Mouse (Mus musculus) liver (tissue): ENCODE measurements around the gene Trim71.
A peak's percentile ranks its signal among the peaks of the same experiment; 100 is the strongest.

ENCODE experiments used
- DNase-seq: peaks from one replicate; pipeline ENCODE4 v3.0.0-alpha.2; 2020; ENCODE audit warnings: mixed read lengths

The Trim71 gene

DNA sequence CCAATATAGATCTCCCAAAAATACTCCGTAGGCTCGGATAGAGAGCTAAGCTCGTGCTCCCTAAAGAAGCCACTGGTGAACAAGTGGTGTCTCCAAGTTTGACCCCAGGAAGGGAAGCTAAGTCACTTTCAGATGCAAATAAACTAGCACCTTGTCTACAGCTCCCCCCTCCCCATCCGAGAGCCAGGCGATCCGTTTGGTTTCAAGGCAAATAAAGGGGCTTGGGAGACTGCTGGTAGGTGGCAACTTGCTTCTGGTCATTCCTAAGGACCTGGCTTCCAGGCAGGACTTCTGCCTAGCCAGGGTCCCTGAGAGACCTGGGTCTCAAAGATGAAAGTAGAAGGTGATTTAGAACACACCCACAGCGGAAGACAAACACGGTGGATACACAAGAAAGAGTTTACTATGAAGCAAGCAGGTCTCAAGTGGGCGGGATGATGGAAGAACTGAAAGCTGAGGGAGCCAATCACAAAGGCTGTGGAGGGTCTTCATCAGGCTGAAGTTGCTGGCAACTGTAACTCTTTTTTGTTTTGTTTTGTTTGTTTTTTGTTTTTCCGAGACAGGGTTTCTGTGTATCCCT lies 7.8 kb downstream of the Trim71 start:
- no peak for DNase-seq

DNA sequence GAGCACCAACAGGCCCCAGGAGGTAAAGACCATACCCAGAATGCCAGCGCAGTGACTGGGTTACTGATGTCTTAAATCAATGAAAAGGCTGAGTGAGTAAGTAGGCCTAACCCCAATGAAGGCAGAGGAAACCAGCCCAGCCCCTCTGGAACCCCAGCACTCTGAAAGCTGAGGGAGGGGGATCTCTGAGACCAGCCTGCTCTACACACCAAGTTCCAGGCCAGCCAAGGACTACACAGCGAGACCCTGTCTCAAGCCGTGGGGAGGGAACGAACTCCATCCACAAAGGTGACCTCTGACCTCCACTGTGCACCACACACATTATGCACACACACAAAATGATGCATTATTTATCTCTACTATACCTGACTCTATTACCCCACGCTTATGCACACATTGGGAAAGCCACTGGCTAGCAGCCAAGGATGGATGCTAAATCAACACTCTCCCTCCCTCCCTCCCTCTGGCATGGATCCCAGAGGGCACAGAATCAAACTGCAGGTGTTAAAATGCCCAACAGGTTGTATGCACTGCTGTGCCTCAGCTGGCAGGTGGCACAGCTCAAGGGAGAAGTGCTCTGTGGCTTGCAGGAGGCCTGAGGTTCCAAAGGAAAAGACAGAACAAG lies 9.7 kb downstream of the Trim71 start:
- peak; percentile 64 for DNase-seq

DNA sequence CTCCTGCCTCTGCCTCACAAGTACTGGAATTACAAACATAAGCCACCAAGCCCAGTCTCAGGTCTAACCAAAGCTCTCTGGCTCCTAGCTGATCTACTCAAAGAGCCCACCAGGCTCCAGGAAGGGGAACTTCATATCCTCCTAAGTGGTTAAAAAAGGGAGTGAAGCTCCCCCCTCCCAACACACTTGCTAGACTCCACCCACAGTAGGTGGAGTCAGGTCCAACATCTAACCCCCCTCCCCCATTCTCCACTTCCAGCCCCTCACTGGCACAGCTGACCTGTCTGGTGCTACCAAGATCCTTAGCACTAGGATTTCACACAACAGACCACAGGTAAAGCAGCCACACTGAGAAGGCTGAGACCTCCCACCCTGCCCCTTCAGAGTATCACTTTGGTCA lies 10.3 kb downstream of the Trim71 start:
- DNase-seq, result no peak

- no peak for DNase-seq
Measured at GRCm38 (mm10) chr9:114550033-114550432, 14.1 kb downstream of the Trim71 start.

GRCm38 (mm10) chr9:114549117-114549516 lies 15.1 kb downstream of the Trim71 start:
- DNase-seq, result no peak

- DNase-seq, result no peak
Measured at GRCm38 (mm10) chr9:114548496-114548895, 15.7 kb downstream of the Trim71 start.

GRCm38 (mm10) chr9:114547643-114548077 lies 16.5 kb downstream of the Trim71 start:
- DNase-seq, result peak; percentile 34

DNA sequence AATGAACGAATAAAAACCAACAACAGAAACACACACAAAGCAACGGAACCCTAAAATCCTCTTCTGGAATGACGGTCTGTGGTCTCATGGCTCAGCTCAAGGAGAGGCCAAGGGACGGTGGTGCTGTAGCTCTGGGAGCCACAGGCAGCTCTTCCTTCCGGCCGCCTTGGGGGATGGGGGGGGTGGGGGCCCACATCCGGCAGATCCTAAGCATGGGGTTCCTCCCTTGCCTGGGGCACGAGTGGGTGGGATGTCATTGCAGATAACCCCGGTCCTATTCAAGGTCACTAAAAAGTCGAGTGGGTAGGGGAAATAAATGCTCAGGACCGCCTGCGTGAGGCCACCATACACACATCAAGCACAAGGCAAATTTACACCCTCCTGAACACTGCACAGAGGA lies 17.4 kb downstream of the Trim71 start:
- no peak for DNase-seq

DNA sequence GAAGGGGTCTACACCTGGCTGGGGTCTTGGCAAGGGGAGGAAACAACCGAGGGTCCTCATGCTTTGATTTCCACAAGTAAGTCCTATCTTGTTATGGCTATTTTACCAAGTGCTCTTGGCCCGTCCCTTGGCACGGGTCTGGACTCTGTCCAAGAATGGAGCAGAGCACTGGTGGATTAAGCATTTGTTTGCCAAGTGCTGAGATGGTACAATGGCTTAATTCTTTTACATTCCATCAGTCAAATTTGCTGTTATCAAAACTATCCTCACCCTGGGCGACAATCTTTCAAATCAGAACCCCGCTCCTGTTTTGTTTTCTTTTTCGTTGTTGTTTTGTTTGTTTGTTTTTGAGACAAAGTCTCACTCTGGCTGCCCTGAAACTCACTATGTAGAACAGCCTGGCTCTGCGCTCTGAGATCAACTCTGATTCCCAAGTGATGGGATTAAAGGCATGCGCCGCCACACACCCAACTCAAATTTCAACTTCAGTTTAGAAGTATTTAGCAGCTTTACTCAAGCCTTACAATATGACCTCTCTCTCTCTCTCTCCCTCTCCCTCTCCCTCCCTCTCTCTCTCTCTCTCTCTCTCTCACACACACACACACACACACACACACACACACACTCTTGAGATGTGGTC lies 19.3 kb downstream of the Trim71 start:
- DNase-seq, result no peak

DNA sequence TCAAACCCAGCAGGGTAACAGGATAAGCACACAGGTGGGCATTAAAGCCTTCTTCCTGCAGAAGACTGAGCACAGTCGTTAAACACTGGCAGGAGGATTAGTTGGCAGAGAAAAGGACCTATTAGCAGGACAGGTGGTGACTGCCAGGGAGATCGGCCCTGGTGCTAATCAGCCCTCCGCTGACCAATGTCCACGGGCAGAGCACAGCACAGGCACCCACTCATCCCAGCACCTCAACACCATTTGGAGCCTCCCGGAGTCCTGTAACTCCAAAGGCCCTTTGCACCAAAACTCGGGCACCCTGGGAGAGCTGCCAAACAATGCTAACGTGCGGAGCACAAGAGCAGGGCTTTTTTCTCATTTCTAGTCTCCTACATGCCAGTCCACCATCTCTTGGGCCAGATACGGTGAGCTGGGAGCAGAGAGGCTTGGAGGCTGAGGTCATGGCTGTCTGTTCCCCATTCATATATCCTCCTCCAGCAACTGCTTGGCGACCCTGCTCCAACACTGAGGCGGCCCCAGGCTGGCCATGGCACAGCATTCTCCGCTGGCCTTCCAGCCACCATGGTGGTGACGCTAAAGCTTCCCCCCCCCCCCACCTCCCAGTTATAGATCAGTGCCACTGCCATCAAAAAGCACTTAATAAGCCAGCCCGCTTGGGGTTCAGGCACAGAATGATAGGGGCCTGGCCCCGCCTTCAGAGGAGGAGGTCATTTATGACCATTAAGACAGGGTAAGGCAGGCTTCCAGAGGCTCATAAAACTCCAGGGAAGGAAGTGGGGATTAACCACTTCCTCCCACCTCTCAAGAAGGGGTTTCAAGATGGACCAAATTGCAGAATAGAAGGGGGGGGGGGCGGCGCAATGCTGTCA lies 20.1 kb downstream of the Trim71 start:
- no peak for DNase-seq

DNA sequence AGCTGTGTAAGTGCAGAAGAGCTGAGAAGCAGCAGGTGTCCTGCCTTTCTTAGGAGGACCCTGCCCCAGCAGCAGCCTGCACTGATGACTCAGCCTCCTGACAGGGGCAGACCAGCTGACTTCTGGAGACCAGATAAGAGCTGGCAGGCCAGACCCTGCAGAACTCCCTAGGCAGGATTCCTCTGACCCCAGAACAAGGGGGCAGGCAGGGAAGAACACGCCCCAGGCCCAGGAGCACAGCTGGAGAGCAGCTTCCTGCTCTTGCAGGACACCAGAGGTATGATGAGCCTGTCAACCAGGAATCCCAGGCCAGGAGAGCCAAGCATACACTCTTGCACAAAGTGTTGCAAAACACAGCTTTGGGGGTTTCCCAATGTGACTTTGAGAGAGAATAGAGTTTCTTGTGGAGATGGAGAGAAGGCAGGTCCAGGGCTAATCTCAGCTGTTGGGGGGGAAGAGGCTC lies 22.9 kb downstream of the Trim71 start:
- peak; percentile 26 for DNase-seq

- DNase-seq, result no peak
Measured at GRCm38 (mm10) chr9:114538996-114539563, 25.1 kb downstream of the Trim71 start.

- DNase-seq, result peak; percentile 26
Measured at GRCm38 (mm10) chr9:114536628-114537027, 27.5 kb downstream of the Trim71 start.

- DNase-seq, result no peak
Measured at GRCm38 (mm10) chr9:114534747-114535517, 29.2 kb downstream of the Trim71 start.

DNA sequence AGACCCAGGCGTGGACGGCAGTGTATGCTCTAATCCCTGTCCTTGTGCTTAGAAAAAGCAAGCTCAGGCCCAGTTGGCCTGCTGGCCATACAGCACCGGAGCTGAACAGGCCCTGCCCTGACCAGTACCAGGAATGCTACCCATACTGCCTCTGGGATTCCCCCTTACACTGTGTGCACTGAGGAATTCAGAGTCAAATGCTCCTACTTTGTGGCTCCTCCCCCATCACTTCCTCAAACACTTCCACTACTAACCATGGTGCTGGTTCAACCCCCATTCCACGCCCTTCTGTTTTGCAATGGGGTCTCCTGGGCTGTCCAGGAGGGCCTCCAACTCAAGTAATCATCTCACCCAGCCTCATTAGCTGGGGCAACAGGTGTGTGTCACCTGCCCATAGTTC lies 30.3 kb downstream of the Trim71 start:
- no peak for DNase-seq

DNA sequence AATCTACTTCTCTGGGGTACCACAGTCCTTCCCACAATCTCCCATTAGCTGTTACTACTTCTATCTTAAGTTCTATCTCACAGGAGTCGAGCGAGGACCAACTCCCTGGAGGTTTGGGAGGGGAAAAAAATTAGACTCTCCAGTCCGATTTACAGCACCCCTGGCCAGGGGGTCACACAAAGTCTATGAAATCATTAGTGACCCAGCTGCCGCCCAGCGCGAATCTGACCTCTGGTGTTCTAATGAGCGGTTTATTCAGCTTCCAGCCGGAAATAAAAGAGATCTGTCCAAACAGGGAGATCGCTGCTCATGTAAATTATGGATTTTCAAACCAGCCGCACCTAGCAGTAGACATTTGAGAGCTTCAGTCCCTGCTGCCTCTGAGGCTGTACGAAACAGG lies 32.9 kb downstream of the Trim71 start:
- no peak for DNase-seq

GRCm38 (mm10) chr9:114528680-114529048 lies 35.5 kb downstream of the Trim71 start:
- no peak for DNase-seq

GRCm38 (mm10) chr9:114527992-114528679 lies 36.0 kb downstream of the Trim71 start:
- peak; percentile 74 for DNase-seq

- DNase-seq, result peak; percentile 56
Measured at GRCm38 (mm10) chr9:114527085-114527484, 37.1 kb downstream of the Trim71 start.

- DNase-seq, result peak; percentile 29
Measured at GRCm38 (mm10) chr9:114526581-114526980, 37.6 kb downstream of the Trim71 start.

DNA sequence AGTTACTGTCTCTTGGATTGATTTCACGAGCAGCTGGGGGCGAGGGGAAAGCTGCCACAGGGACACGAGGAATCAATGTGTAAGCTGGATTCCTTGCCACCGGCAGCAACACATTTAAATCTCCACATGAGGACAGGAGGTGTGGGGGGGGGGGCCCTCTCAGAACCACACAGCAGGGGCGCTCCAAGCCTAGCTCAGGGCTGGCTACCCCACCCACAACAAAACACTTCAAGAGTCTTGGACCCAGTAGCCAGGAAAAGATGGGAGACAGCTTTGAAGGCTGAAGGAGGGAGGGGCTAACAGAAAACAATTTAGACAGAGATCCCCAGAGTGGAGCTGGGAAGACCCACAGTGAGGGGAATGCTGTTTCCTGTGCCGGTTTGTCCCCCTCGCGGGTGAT lies 38.3 kb downstream of the Trim71 start:
- DNase-seq, result no peak
